Mouse (Mus musculus): ENCODE results near the gene CK137956.

CK137956 gene

DNA sequence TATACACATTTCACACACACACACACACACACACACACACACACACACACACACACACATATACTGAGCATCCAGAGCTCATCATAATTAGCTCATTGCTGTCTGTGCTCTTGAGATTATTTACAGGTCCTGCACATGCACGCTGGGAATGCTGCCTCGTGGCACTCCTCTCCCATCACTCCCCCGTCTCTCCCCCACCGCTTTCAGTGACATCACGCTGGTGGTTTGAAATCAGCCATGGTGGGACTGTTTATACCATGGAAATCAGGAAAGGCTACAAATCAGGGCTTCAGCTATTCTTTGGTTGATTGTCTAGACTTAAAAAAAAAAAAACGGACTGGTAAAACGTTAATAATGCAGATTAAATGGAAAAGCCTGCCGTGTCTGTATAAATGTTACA lies 63.6 kb downstream of the CK137956 start:
- DNase-seq (ENCODE audit: low spot score): no peak

DNA sequence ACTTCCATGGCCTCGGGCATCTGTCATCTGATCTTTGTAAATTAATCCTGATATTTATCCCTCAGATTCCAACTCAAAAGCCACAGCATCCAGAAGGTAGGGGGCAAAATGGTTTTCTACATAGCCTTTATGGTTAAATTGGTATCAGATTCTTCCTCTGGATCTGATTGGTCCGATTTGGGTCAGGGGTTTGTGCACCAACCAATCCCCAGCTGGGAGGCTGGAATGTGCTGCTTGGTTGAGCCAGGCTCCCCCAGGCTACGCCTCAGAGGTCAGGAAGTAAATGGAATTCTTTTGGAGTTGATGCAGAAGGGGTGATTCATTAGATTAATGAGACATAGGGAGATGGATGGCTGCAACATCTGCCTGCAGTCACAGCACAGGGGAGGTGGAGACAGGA lies 66.8 kb downstream of the CK137956 start:
- DNase-seq (ENCODE audit: low spot score): no peak

DNA sequence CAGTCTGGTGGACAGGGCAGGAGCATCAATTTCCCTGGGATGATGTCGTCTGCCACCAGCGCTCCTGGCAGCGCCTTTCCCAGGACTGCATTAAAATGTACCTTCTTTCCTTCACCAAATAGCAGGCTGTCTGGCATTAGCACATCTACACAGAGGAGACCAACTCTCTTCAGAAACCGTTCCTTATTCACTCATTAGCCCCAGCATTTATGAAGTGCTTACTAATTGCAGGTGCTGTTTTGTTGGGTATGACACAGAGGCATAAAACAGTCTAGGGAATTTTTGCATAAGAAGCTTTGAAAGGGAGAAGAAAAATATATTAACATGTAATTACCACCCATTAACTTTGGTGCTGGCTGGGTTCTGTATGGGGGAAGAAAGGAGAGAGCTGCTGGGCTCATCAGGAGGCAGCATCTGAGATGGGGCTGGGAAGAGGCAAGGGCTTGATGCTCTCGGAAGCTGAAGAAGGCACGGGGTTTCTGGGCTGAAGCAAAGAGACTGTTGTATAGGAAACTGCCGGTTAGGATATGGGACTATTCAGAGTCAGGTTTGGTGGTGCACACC lies 69.8 kb downstream of the CK137956 start:
- no peak for DNase-seq (ENCODE audit: low spot score)

DNA sequence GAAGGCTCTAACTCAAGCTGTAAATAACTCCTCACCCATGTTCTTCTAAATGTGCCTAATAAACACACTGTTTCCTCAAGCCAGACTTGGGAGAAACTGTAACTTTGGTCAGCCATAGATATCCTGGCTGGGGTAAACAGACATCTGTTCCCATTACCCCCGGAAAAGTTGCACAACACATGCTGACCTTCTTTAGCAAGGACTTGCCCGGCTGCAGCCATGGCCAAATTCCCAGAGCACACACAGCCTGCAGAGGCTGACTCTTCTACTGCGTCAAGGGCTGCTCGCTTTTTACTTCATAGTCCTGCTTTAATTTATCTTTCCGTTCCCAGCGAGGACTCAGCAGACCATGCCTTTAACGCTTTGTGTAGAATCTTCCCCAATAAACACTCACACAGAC lies 81.7 kb downstream of the CK137956 start:
- DNase-seq (ENCODE audit: low spot score): no peak

DNA sequence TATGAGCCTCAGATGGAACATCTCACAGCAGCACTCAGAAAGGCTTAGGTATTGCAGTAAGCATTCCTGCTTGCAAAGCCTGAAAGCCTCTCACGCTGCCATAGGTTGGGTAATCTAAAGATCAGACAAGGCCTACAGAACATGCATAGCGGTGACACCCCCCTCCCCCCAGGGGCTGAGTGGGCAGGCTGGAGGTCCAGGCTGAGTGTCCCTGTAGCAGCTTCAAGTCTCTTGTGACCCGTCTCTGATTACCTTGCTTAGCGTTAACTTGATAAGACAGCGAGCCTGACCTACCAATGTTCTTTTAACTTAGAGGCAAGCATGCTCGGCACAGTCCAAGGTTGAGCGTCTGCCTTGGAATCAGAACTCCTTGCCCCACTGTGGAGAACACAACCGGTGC lies 91.8 kb downstream of the CK137956 start:
- no peak for DNase-seq (ENCODE audit: low spot score)

Data from MN1 (cell line).